Comparison of ENCODE assay signal across 24 mouse cellular contexts in the genomic region with DNA sequence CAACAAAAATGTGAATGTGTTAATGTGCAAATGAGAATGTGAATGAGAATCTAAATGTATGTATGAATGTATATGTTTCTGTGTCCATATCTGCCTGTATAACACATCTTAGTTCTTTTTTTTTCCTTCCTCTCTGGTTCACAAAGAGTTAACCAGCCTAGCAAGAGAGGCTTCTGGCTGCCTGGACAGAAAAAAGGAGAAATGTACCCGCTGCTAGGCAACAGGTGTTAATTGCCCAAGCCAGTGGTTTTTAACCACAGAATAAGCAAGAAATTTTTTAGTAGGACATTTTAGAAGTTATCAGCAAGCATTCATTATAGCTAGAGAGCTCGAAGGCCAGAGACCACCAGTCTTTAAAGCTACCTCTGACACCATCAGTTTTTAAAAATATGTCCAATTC. TPM values are rescaled to one million over a fixed set of nuclear protein-coding genes. Genes with fewer than 3 reads are reported as not detected.
DNase-seq lines count a peak whose midpoint lies in the region; ATAC-seq and TF ChIP-seq lines count a peak whose summit lies in the region.
"Had no signal": no experiment of that assay in that cellular context is flagged by ENCODE, and none has a peak within 500 bp of the region (broad histone marks: within the 10 kb centered on the region; RNA-seq: fewer than 3 reads in every experiment).

No protein-coding gene starts in this region.

- no peak overlapping the region for H3K27ac ChIP-seq in hindbrain, postnatal 0 days
- no peak overlapping the region for H3K27ac ChIP-seq in hindbrain, embryonic 12.5 days
- no peak overlapping the region for H3K27ac ChIP-seq in liver, embryonic 12.5 days
- H3K27ac ChIP-seq: gastrocnemius, adult 2 months; heart, embryonic 10.5 days; limb, embryonic 10.5 days; macrophage; midbrain, embryonic 12.5 days; stomach, postnatal 0 days had no signal

- peak; percentile 7 for DNase-seq in hindbrain, postnatal 0 days (ENCODE audit: low spot score)
- DNase-seq in spleen, postnatal 36 days (ENCODE audit: low spot score in 2 of 2) = peak; percentile 18 to 19
- DNase-seq in spleen, postnatal 14 days (ENCODE audit: low spot score in 2 of 2) = no peak
- peak; percentile 31 for DNase-seq in splenic B cell, adult 2 months (ENCODE audit: low read depth, low spot score)
- no peak for DNase-seq in heart, adult 8-10 months (ENCODE audit: low spot score)
- DNase-seq: adrenal gland, postnatal 10 days; cerebellum, adult 8-10 months; cerebellum, postnatal 36 days; gastrocnemius, adult 2 months; kidney, adult 18-20 months; liver; retina, postnatal 1 day; right cerebral cortex, postnatal 4 days; thymus, adult 2 months had no signal

- H3K4me2 ChIP-seq in hindbrain, postnatal 0 days (ENCODE audit: low read depth, low read length) = no peak overlapping the region
- H3K4me2 ChIP-seq in hindbrain, embryonic 12.5 days (replicated peaks) = no peak overlapping the region
- H3K4me2 ChIP-seq in liver, embryonic 12.5 days = no peak overlapping the region
- H3K4me2 ChIP-seq: midbrain, embryonic 12.5 days had no signal

- ATAC-seq in hindbrain, postnatal 0 days = no peak
- no peak for ATAC-seq in hindbrain, embryonic 12.5 days (ENCODE audit: low FRiP score)
- peak; percentile 63 for ATAC-seq in granulocyte monocyte progenitor cell, adult 5-6 weeks (replicated peaks; ENCODE audit: poor library complexity, severe bottlenecking)
- ATAC-seq in liver, embryonic 12.5 days = no peak

- no peaks in the 10 kb centered on the region for H3K36me3 ChIP-seq in hindbrain, postnatal 0 days (ENCODE audit: insufficient read depth, low read length)
- H3K36me3 ChIP-seq in hindbrain, embryonic 12.5 days = no peaks in the 10 kb centered on the region
- no peaks in the 10 kb centered on the region for H3K36me3 ChIP-seq in splenic B cell, adult 2 months (ENCODE audit: control insufficient read depth, insufficient read depth, low read length, poor library complexity, severe bottlenecking)
- no peaks in the 10 kb centered on the region for H3K36me3 ChIP-seq in liver, embryonic 12.5 days
- H3K36me3 ChIP-seq: heart, embryonic 10.5 days; midbrain, embryonic 12.5 days had no signal

- WGBS in hindbrain, postnatal 0 days = 38% methylated on average over 2 of the region's 2 CpGs
- 54% methylated on average over 2 of the region's 2 CpGs for WGBS in hindbrain, embryonic 12.5 days
- WGBS in liver, embryonic 12.5 days (ENCODE audit: insufficient replicate concordance) = 50% methylated on average over 2 of the region's 2 CpGs

- H3K9ac ChIP-seq in hindbrain, postnatal 0 days (replicated peaks; ENCODE audit: low read length) = no peak overlapping the region
- no peak overlapping the region for H3K9ac ChIP-seq in hindbrain, embryonic 12.5 days
- H3K9ac ChIP-seq in liver, embryonic 12.5 days = no peak overlapping the region
- H3K9ac ChIP-seq: midbrain, embryonic 12.5 days had no signal

- H3K4me3 ChIP-seq in hindbrain, postnatal 0 days (ENCODE audit: low read length) = no peak overlapping the region
- no peak overlapping the region for H3K4me3 ChIP-seq in hindbrain, embryonic 12.5 days
- no peak overlapping the region for H3K4me3 ChIP-seq in liver, embryonic 12.5 days
- H3K4me3 ChIP-seq: gastrocnemius, adult 2 months; heart, embryonic 10.5 days; limb, embryonic 10.5 days; midbrain, embryonic 12.5 days had no signal

- H3K9me3 ChIP-seq in hindbrain, postnatal 0 days (ENCODE audit: low read length) = no peaks in the 10 kb centered on the region
- H3K9me3 ChIP-seq in hindbrain, embryonic 12.5 days (replicated peaks) = no peaks in the 10 kb centered on the region
- H3K9me3 ChIP-seq in liver, embryonic 12.5 days (replicated peaks) = no peaks in the 10 kb centered on the region
- H3K9me3 ChIP-seq: G1E; heart, embryonic 10.5 days; limb, embryonic 10.5 days; midbrain, embryonic 12.5 days had no signal

- TF ChIP-seq CTCF in hindbrain, postnatal 0 days (IDR thresholded peaks at IDR 0.05; ENCODE audit: low read depth) = no peak

- H3K4me1 ChIP-seq in hindbrain, postnatal 0 days (ENCODE audit: insufficient read depth, low read length) = no peaks in the 10 kb centered on the region
- 0 out of 2 replicates have a peak, but pooled peaks cover 2% of the 10 kb centered on the region for H3K4me1 ChIP-seq in hindbrain, embryonic 12.5 days
- peaks cover 9% of the 10 kb centered on the region; the same call in 1 of the 2 replicates for H3K4me1 ChIP-seq in liver, embryonic 12.5 days
- H3K4me1 ChIP-seq: heart, embryonic 10.5 days had no signal

- H3K27me3 ChIP-seq in hindbrain, postnatal 0 days (ENCODE audit: insufficient read depth, low read length) = peaks cover 3% of the 10 kb centered on the region; the same call in 1 of the 2 replicates
- peaks cover 47% of the 10 kb centered on the region for H3K27me3 ChIP-seq in hindbrain, embryonic 12.5 days
- no peaks in the 10 kb centered on the region for H3K27me3 ChIP-seq in splenic B cell, adult 2 months (ENCODE audit: control insufficient read depth, insufficient read depth, low read length, poor library complexity, severe bottlenecking)
- peaks cover 6% of the 10 kb centered on the region; the same call in 1 of the 2 replicates for H3K27me3 ChIP-seq in liver, embryonic 12.5 days (replicated peaks)
- H3K27me3 ChIP-seq: CH12.LX had no signal

RNA-seq across cellular contexts. Expression of gene Kantr, which starts 4.5 kb away (rescaled TPM):
- total RNA-seq in hindbrain, postnatal 0 days (2014; rRNA removed) = 6.8 and 21.7 TPM in 2 replicates
- 21.3 and 22.7 TPM in 2 replicates for polyA plus RNA-seq in hindbrain, postnatal 0 days (2015; fragmentation: Nextera tagmentation; extraction: Ambion mirVana)
- 21.3 and 22.2 TPM in 2 replicates for polyA plus RNA-seq in hindbrain, embryonic 12.5 days (2016; fragmentation: Nextera tagmentation; extraction: Ambion mirVana)
- total RNA-seq in granulocyte monocyte progenitor cell, adult 5-6 weeks (2014; fragmentation: Nextera tagmentation) = 17.0 and 17.1 TPM in 2 replicates
- 2.3 and 5.0 TPM in 2 replicates for total RNA-seq in granulocyte monocyte progenitor cell, adult 5-6 weeks (2017)
- total RNA-seq in heart, adult 8-10 months (2022) = 1 to 10 TPM; 2.3 to 5.2 (median 2.5) TPM
- polyA plus RNA-seq in liver, embryonic 12.5 days (2016; fragmentation: Nextera tagmentation; extraction: Ambion mirVana) = 4.5 and 5.3 TPM in 2 replicates

RNA-seq across cellular contexts. Expression of gene Tspyl2, which starts 19.4 kb away (rescaled TPM):
- 21.3 and 27.4 TPM in 2 replicates for total RNA-seq in hindbrain, postnatal 0 days (2014; rRNA removed)
- polyA plus RNA-seq in hindbrain, postnatal 0 days (2015; fragmentation: Nextera tagmentation; extraction: Ambion mirVana) = 46.4 and 52.0 TPM in 2 replicates
- 46.4 and 47.5 TPM in 2 replicates for polyA plus RNA-seq in hindbrain, embryonic 12.5 days (2016; fragmentation: Nextera tagmentation; extraction: Ambion mirVana)
- 10.9 and 11.2 TPM in 2 replicates for total RNA-seq in granulocyte monocyte progenitor cell, adult 5-6 weeks (2014; fragmentation: Nextera tagmentation)
- 19.4 and 21.4 TPM in 2 replicates for total RNA-seq in granulocyte monocyte progenitor cell, adult 5-6 weeks (2017)
- total RNA-seq in heart, adult 8-10 months (2022) = 10 to 100 TPM; 10.9 to 17.1 (median 11.9) TPM
- polyA plus RNA-seq in liver, embryonic 12.5 days (2016; fragmentation: Nextera tagmentation; extraction: Ambion mirVana) = 10.7 and 11.6 TPM in 2 replicates

RNA-seq across cellular contexts. Expression of gene Gpr173, which starts 45.7 kb away (rescaled TPM):
- 28.6 and 30.1 TPM in 2 replicates for total RNA-seq in hindbrain, postnatal 0 days (2014; rRNA removed)
- 5.4 and 6.8 TPM in 2 replicates for polyA plus RNA-seq in hindbrain, postnatal 0 days (2015; fragmentation: Nextera tagmentation; extraction: Ambion mirVana)
- polyA plus RNA-seq in hindbrain, embryonic 12.5 days (2016; fragmentation: Nextera tagmentation; extraction: Ambion mirVana) = 7.7 and 8.2 TPM in 2 replicates
- not detected in 2 replicates for total RNA-seq in granulocyte monocyte progenitor cell, adult 5-6 weeks (2014; fragmentation: Nextera tagmentation)
- not detected in 2 replicates for total RNA-seq in granulocyte monocyte progenitor cell, adult 5-6 weeks (2017)
- total RNA-seq in heart, adult 8-10 months (2022) = under 1 TPM in 3 of 4 experiments, not detected in 1; 0.22 to 0.65 (median 0.41) TPM
- polyA plus RNA-seq in liver, embryonic 12.5 days (2016; fragmentation: Nextera tagmentation; extraction: Ambion mirVana) = 0.29 and 0.42 TPM in 2 replicates
- total RNA-seq: CH12.LX had no signal
- polyA plus RNA-seq: G1E, macrophage had no signal

Comparison
In these comparisons a context has a peak if more than half of its experiments do, and no peak if none do; other contexts are left out.
1. DNase-seq: peak in hindbrain, postnatal 0 days (single experiment), spleen, postnatal 36 days (2 of 2) and splenic B cell, adult 2 months (single experiment); none in spleen, postnatal 14 days (0 of 2) and heart, adult 8-10 months (single experiment).
2. RNA of gene Gpr173, which starts 45.7 kb away (total RNA-seq): 28.6 to 30.1 TPM in hindbrain, postnatal 0 days; 0.22 to 0.65 TPM in heart, adult 8-10 months and not detected in granulocyte monocyte progenitor cell, adult 5-6 weeks; every median in the first group is over 10 times any median in the second.